Mouse (Mus musculus): Measurements from ENCODE around the gene Carnmt1. TPM values are rescaled to one million over a fixed set of nuclear protein-coding genes. Genes with fewer than 3 reads are reported as not detected.

The Carnmt1 gene
- polyA plus RNA-seq, 1 experiment, result 6.3 TPM

GRCm38 (mm10) chr19:18687556-18687955 lies 17.0 kb downstream of the Carnmt1 start:
- peak; percentile 54 for DNase-seq
- WGBS, result 68% methylated on average over 3 of the region's 3 CpGs

GRCm38 (mm10) chr19:18692176-18692575 lies 21.6 kb downstream of the Carnmt1 start:
- TF ChIP-seq CTCF (conservative IDR thresholded peaks at IDR 0.05; ENCODE audit: insufficient read depth, insufficient read length, low read depth, low read length) (no peak), POLR2A (IDR thresholded peaks at IDR 0.05; ENCODE audit: low read depth, low read length) (no peak)
- H3K36me3 ChIP-seq (ENCODE audit: control insufficient read depth, insufficient read depth, low read length), result no peaks in the 10 kb centered on the region; the same call in 1 of the 2 replicates
- no peak for DNase-seq
- H3K27ac ChIP-seq (ENCODE audit: insufficient read depth, low read depth, low read length), result no peak overlapping the region
- no peak overlapping the region for H3K4me3 ChIP-seq (ENCODE audit: insufficient read depth, low read depth, low read length)
- H3K4me1 ChIP-seq (ENCODE audit: control insufficient read depth, insufficient read depth, low read length), result no peaks in the 10 kb centered on the region
- WGBS, result 77% methylated on average over 3 of the region's 3 CpGs
- H3K27me3 ChIP-seq (replicated peaks; ENCODE audit: control insufficient read depth, insufficient read depth, low read length), result no peaks in the 10 kb centered on the region

More at GRCm38 (mm10) chr19:18687556-18687955, 17.0 kb downstream of the Carnmt1 start:
- TF ChIP-seq CTCF (conservative IDR thresholded peaks at IDR 0.05; ENCODE audit: insufficient read depth, insufficient read length, low read depth, low read length) (peak; percentile 68), POLR2A (IDR thresholded peaks at IDR 0.05; ENCODE audit: low read depth, low read length) (no peak)
- no peaks in the 10 kb centered on the region for H3K27me3 ChIP-seq (replicated peaks; ENCODE audit: control insufficient read depth, insufficient read depth, low read length)
- no peaks in the 10 kb centered on the region for H3K4me1 ChIP-seq (ENCODE audit: control insufficient read depth, insufficient read depth, low read length)
- H3K27ac ChIP-seq (ENCODE audit: insufficient read depth, low read depth, low read length), result no peak overlapping the region
- H3K36me3 ChIP-seq (ENCODE audit: control insufficient read depth, insufficient read depth, low read length), result no peaks in the 10 kb centered on the region
- H3K4me3 ChIP-seq (ENCODE audit: insufficient read depth, low read depth, low read length), result no peak overlapping the region

- TF ChIP-seq CTCF (conservative IDR thresholded peaks at IDR 0.05; ENCODE audit: insufficient read depth, insufficient read length, low read depth, low read length) (no peak), POLR2A (IDR thresholded peaks at IDR 0.05; ENCODE audit: low read depth, low read length) (no peak)
- no peak overlapping the region for H3K4me3 ChIP-seq (ENCODE audit: insufficient read depth, low read depth, low read length)
- H3K27ac ChIP-seq (ENCODE audit: insufficient read depth, low read depth, low read length), result no peak overlapping the region
- WGBS, result 88% methylated on average over 2 of the region's 2 CpGs
- no peaks in the 10 kb centered on the region; the same call in 1 of the 2 replicates for H3K36me3 ChIP-seq (ENCODE audit: control insufficient read depth, insufficient read depth, low read length)
- no peaks in the 10 kb centered on the region for H3K27me3 ChIP-seq (replicated peaks; ENCODE audit: control insufficient read depth, insufficient read depth, low read length)
- DNase-seq, result no peak
- H3K4me1 ChIP-seq (ENCODE audit: control insufficient read depth, insufficient read depth, low read length), result no peaks in the 10 kb centered on the region
Observed at GRCm38 (mm10) chr19:18692768-18693167, 22.2 kb downstream of the Carnmt1 start.

- 95% methylated on average over 3 of the region's 3 CpGs for WGBS
- H3K36me3 ChIP-seq (ENCODE audit: control insufficient read depth, insufficient read depth, low read length), result no peaks in the 10 kb centered on the region; the same call in 1 of the 2 replicates
Observed at GRCm38 (mm10) chr19:18695116-18695515, 24.6 kb downstream of the Carnmt1 start.

GRCm38 (mm10) chr19:18695552-18695951 lies 25.0 kb downstream of the Carnmt1 start:
- TF ChIP-seq POLR2A (IDR thresholded peaks at IDR 0.05; ENCODE audit: low read depth, low read length), result no peak
- H3K4me1 ChIP-seq (ENCODE audit: control insufficient read depth, insufficient read depth, low read length), result no peaks in the 10 kb centered on the region
- WGBS, result 87% methylated on average over 1 of the region's 1 CpGs
- H3K27me3 ChIP-seq (replicated peaks; ENCODE audit: control insufficient read depth, insufficient read depth, low read length), result no peaks in the 10 kb centered on the region
- no peaks in the 10 kb centered on the region; the same call in none of the 2 replicates for H3K36me3 ChIP-seq (ENCODE audit: control insufficient read depth, insufficient read depth, low read length)
- no peak for DNase-seq
- H3K27ac ChIP-seq (ENCODE audit: insufficient read depth, low read depth, low read length), result no peak overlapping the region
- H3K4me3 ChIP-seq (ENCODE audit: insufficient read depth, low read depth, low read length), result no peak overlapping the region

More at GRCm38 (mm10) chr19:18695116-18695515, 24.6 kb downstream of the Carnmt1 start:
- Histone ChIP-seq H3K27ac (ENCODE audit: insufficient read depth, low read depth, low read length) (no peak overlapping the region), H3K4me3 (ENCODE audit: insufficient read depth, low read depth, low read length) (no peak overlapping the region), H3K27me3 (replicated peaks; ENCODE audit: control insufficient read depth, insufficient read depth, low read length) (no peaks in the 10 kb centered on the region), H3K4me1 (ENCODE audit: control insufficient read depth, insufficient read depth, low read length) (no peaks in the 10 kb centered on the region)
- no peak for TF ChIP-seq POLR2A (IDR thresholded peaks at IDR 0.05; ENCODE audit: low read depth, low read length)
- TF ChIP-seq CTCF (conservative IDR thresholded peaks at IDR 0.05; ENCODE audit: insufficient read depth, insufficient read length, low read depth, low read length), result no peak
- DNase-seq, result no peak

- Histone ChIP-seq H3K4me3 (ENCODE audit: insufficient read depth, low read depth, low read length) (no peak overlapping the region), H3K4me1 (ENCODE audit: control insufficient read depth, insufficient read depth, low read length) (0 out of 2 replicates have a peak, but pooled peaks cover 2% of the 10 kb centered on the region), H3K27me3 (replicated peaks; ENCODE audit: control insufficient read depth, insufficient read depth, low read length) (no peaks in the 10 kb centered on the region), H3K36me3 (ENCODE audit: control insufficient read depth, insufficient read depth, low read length) (no peaks in the 10 kb centered on the region), H3K27ac (ENCODE audit: insufficient read depth, low read depth, low read length) (no peak overlapping the region)
- no peak for TF ChIP-seq CTCF (conservative IDR thresholded peaks at IDR 0.05; ENCODE audit: insufficient read depth, insufficient read length, low read depth, low read length)
- TF ChIP-seq POLR2A (IDR thresholded peaks at IDR 0.05; ENCODE audit: low read depth, low read length), result no peak
- DNase-seq, result no peak
Observed at GRCm38 (mm10) chr19:18708101-18708500, 37.5 kb downstream of the Carnmt1 start.

GRCm38 (mm10) chr19:18710903-18711302 lies 40.3 kb downstream of the Carnmt1 start:
- TF ChIP-seq CTCF (conservative IDR thresholded peaks at IDR 0.05; ENCODE audit: insufficient read depth, insufficient read length, low read depth, low read length) (no peak), POLR2A (IDR thresholded peaks at IDR 0.05; ENCODE audit: low read depth, low read length) (no peak)
- no peak for DNase-seq
- Histone ChIP-seq H3K36me3 (ENCODE audit: control insufficient read depth, insufficient read depth, low read length) (no peaks in the 10 kb centered on the region), H3K27me3 (replicated peaks; ENCODE audit: control insufficient read depth, insufficient read depth, low read length) (no peaks in the 10 kb centered on the region), H3K27ac (ENCODE audit: insufficient read depth, low read depth, low read length) (no peak overlapping the region), H3K4me1 (ENCODE audit: control insufficient read depth, insufficient read depth, low read length) (peaks cover 12% of the 10 kb centered on the region), H3K4me3 (ENCODE audit: insufficient read depth, low read depth, low read length) (no peak overlapping the region)
- WGBS, result 88% methylated on average over 6 of the region's 6 CpGs

All from kidney, adult 2 months (tissue).